Mouse (Mus musculus): ENCODE results near the gene St6galnac6.

Gene St6galnac6

GRCm38 (mm10) chr2:32637778-32638281 lies 38.3 kb downstream of the St6galnac6 start:
- peak; percentile 17 for DNase-seq (ENCODE audit: low read depth, low spot score)

DNA sequence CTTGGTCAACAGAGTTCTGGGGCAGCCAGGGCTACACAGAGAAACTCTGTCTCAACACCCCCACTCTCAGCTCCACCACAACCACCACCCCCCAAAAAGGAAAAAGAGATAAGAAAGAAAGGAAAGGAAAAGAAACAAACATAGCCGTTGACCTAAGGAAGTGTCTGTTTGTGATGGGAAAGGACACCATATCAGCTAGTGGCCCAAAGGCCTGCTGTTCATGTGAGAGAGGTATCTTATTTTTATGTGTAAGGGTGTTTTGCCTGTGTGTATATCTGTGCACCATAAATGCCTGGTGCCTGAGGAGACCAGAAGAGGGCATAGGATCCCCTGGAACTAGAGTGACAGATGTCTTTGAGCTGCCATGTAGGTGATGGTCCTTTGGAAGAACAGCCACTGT lies 40.1 kb downstream of the St6galnac6 start:
- DNase-seq (ENCODE audit: low read depth, low spot score) = no peak

DNA sequence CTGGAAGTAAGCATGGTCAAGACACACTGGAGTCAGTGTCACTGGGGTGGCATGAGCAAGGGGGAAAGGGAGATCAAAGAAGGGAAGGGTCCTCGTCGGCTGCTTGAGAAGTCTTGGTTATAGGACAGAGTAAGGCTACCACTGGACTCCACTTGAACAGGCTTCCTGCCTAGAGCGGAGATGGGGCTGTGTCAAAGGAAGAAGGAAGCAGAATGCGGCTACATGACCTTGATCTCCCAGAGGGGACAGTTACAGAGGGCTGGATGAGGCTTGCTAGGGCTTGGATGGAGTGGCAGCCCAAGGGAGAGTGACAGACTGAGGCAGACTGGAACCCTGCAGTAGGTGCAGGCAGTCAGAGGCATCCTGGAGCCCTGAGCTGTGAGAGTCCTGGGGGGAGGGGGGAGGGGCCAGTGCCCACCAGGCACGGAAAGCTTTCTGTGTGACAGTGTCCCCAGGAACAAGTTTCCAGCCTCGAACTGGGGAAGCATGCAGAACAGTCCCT lies 41.1 kb downstream of the St6galnac6 start:
- no peak for DNase-seq (ENCODE audit: low read depth, low spot score)

DNA sequence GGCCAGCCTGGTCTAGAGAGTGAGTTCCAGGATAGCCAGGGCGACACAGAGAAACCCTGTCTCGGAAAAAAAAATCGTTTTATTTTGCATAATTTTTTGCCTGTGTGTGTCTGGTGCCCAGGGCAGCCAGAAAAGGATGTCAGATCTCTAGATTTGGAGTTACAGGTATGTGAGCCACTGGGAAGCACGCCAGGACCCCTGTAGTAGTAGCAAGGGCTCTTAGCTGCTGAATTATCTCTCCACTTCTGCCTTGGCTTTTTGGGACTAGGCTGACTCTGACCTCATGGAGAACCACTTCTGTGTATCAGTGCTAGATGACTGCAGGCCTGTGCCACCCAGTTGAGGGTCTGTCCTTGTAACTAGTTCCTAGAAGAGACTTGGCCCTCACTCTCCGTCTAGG lies 42.3 kb downstream of the St6galnac6 start:
- no peak for DNase-seq (ENCODE audit: low read depth, low spot score)

DNA sequence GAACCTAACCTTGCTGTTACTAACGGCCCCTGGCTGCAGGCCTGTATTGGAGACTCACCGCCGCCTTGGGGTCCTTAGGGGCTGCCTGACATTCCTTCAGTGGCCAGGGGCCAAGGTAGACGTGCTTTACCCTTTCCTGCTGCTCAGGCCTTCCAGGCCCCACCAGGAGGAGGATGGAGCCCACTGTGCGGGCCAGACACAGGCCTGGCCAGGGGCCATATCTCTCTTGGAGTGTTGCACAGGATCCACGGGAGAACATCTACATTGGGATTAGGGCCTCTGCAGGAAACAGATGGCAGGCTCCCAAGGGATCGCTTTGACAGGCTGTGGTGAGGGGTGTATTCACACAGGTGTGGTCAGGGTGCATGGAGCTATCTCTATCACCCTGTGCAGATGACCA lies 43.3 kb downstream of the St6galnac6 start:
- no peak for DNase-seq (ENCODE audit: low read depth, low spot score)

- DNase-seq (ENCODE audit: low read depth, low spot score) = no peak
Observed at GRCm38 (mm10) chr2:32644083-32644482, 44.6 kb downstream of the St6galnac6 start.

- DNase-seq (ENCODE audit: low read depth, low spot score) = no peak
Observed at GRCm38 (mm10) chr2:32644799-32645475, 45.4 kb downstream of the St6galnac6 start.

GRCm38 (mm10) chr2:32645647-32646046 lies 46.1 kb downstream of the St6galnac6 start:
- no peak for DNase-seq (ENCODE audit: low read depth, low spot score)

- no peak for DNase-seq (ENCODE audit: low read depth, low spot score)
Observed at GRCm38 (mm10) chr2:32646379-32647056, 47.0 kb downstream of the St6galnac6 start, which contains the start of gene Eng. Eng (plus strand) TSS chr2:32646595.

DNA sequence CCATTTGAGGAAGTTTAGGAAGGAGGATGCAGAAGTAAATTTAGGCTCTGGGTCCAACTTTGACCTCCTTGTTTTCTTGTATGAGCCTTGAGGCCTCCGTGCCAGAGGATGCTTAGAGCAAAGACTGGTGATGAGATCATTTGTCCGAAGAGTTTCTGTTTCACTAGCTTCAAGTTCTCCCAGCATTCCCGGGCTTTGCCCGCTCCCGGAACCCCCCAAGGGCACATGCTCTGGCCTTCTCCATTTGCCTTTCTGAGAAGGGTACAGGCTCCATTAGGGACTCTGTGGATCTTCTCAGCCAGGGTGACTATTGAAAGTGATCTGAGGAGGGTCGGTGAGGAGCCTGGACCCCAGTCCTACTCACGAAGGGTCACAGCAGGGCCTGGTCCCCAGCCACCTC lies 47.9 kb downstream of the St6galnac6 start:
- no peak for DNase-seq (ENCODE audit: low read depth, low spot score)

DNA sequence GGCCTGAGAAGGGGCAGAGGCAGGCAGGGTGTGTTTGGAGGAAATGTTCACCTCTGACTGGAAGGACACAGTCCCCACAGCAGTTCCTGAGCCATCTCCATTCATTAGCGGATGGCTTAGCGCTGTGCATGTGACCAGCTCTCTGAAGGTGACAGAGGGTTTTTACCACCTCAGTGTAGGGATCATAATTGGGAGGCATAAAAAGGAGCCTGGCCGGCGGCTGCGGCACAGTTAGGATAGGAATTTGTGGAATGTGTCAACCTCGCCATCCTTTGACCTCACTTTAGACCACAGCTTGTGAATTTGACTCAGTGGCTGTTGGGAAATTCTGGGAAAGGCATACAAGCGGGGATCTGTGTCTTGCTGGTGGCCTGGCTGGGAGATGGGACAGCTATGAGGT lies 54.3 kb downstream of the St6galnac6 start:
- DNase-seq (ENCODE audit: low read depth, low spot score) = no peak

DNA sequence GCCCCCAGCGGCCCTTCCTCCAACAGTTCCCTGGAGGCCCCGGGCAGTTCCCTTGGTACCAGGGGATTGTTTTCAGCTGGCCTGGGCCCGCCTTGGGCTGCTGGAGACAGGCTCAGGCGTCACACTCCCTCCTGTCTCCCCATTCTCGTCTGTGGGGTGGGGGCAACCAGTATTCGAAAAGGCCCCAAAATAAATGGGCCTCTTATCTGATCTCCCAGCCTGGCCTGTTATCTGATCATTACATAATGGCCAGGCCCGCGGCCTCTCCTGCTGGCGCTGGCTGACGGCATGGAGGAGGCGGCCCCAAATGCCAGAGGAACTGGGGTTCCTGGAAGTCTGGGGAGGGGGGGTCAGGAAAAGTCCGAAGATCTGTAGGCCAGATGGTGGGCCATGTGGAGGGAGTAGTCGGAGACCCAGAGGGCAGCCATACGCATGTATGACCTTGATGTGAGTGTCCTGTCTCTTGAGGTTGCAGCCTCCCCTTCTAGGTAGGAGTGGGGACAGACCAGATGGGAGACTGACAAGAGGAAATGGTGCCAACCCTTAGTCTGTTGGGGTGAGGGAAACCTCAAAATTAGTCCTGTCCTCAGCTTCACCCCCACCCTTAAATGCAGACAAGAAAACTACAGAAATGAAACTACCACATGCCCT lies 55.4 kb downstream of the St6galnac6 start:
- DNase-seq (ENCODE audit: low read depth, low spot score) = no peak

DNA sequence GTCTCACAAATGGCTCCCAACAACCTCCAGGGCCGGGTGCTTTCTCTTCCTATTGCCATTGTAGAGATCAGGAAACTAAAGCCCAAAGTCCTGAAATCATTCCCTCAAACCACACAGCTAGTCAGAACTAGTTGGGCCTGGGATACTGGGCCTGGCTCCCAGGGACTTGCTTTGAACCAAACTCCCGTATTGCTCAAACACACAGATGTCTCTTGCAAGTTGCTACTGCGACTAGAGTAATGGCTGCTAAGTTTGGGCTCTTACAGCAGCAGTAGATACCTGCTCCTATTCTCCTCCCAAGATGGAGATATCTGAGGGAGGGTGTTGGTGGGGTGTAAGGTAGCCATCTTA lies 55.9 kb downstream of the St6galnac6 start:
- DNase-seq (ENCODE audit: low read depth, low spot score) = no peak

DNA sequence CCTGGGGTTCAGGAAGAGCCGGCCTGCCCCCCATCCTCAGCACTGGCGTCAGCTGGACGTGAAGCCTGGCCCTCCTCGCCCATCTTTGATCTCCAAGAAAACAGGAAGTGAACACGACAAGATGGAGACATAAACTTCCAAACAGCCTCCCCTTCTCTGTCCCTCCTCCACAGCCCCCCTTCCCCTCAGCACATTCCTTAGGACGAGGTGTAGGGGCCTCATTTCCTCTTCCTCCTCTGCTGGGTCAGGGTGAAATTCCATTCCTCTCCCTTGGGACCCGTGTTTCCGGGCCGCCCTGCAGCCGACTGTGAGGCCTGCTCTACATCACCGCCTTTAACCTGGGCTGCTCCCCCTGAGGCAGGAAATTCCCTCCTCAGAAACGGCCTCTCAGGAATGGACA lies 56.3 kb downstream of the St6galnac6 start:
- no peak for DNase-seq (ENCODE audit: low read depth, low spot score)

GRCm38 (mm10) chr2:32658873-32659272 lies 59.4 kb downstream of the St6galnac6 start:
- no peak for DNase-seq (ENCODE audit: low read depth, low spot score)

DNA sequence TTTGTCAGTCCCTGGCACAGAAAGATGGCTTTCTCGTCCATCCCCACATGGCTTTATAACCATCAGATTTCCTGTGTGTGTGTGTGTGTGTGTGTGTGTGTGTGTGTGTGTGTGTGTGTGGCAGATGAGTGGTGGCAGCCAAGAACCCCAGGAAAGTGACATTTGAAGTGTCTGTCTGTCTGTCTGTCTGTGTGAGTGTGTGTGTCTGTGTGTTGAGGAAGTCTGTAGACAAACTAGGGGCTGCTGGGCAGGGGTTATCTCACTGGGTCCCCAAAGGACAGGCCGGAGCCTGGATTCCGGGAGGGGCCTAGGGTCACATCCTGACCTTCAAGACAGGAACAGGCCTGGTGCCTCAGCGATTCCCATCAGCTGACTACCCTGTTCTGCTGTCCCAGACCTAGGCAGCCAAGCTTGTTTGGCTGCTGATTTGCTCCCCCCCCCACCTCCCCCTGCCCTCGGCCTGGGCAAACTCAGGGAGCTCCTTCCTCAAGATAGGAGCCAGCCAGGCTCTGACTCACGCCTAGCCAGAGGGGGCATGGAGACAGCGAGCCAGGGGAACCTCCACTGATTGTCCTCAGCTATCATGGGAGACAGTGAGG lies 62.1 kb downstream of the St6galnac6 start:
- peak; percentile 13 for DNase-seq (ENCODE audit: low read depth, low spot score)

GRCm38 (mm10) chr2:32662291-32662690 lies 62.8 kb downstream of the St6galnac6 start:
- no peak for DNase-seq (ENCODE audit: low read depth, low spot score)

DNA sequence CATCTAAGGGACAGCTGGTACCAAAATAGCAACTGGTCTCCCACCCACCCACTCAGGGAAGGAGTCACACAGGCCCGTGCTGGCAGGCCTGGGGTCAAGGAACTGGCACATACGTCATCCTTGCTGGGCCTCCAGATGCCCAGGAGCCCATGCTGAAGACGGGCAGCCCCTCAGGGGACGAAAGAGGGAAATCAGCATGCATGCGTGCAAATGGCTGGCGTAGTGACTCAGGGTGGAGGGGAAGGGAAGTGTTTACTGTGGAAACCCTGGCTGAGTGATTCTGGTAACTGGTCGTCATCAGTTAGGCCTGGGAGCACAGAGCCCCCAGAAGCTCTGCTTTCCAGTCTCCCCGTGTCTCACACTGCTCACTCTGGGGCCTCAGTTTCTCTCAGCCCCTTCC lies 65.8 kb downstream of the St6galnac6 start:
- no peak for DNase-seq (ENCODE audit: low read depth, low spot score)

- DNase-seq (ENCODE audit: low read depth, low spot score) = no peak
Observed at GRCm38 (mm10) chr2:32665853-32666252, 66.3 kb downstream of the St6galnac6 start.

DNA sequence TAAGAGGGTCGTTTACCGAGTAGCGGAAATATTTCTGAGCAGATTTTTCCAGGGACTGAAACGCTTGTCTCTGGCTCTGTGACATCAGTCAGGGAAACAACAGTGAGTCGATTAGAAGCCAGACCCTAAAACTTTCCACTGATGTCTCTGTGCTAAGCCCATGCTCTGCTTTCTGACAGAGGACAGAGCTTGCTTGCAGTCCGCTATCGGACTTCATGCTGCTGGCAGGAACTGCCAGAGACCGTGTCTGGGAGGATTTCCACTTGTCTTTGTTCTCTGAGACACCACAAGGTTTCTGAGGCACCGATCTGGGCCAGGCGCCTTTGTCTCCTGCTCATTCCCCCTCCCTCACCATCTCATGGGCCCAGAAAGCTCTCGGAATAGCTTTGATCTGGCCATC lies 68.3 kb downstream of the St6galnac6 start:
- no peak for DNase-seq (ENCODE audit: low read depth, low spot score)

DNA sequence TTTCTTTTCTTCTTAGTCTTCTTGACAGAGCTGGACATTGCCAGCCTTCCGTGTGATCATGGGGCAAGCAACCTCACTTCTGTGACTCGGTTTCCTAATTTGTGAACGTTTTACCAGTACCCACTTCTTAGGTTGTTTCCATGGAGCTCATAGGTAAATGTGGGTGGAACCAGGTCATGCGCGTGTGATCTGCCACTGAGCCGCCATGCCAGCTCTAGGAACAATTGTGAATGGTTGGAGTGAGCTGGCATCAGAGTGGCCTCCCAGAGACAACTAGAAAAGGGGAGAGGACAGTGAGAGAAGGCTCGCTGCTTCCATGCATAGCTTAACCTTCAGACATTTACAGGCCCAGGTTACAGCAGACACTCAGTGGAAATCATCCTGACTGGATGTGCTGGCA lies 68.7 kb downstream of the St6galnac6 start:
- DNase-seq (ENCODE audit: low read depth, low spot score) = no peak

DNA sequence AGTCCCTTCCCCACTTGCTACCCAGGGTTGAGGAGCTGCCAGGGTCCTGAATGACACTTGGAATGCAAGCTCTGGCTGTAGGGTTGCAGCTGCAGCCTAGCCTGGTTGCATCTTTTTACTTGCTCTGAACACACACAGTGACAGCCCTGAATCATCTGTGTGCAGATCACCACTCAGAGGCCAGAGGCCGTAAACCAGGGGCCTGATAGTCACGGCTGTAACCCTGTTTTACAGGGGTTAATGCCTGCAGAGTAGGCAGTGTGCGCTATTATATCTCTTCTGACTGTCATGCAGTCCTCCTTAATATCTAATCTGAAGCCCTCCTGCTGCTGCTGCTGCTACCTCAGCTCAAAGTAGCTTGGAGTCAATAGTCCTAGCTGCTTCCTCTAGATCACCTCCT lies 70.4 kb downstream of the St6galnac6 start:
- DNase-seq (ENCODE audit: low read depth, low spot score) = no peak
